Mouse (Mus musculus): ENCODE results near the gene Ifi211. TPM values are rescaled to one million over a fixed set of nuclear protein-coding genes. Genes with fewer than 3 reads are reported as not detected.
"Not testable (repeated sequence)": the region's sequence is repeated elsewhere in the genome, so short reads cannot be mapped to it uniquely, and the experiment has no call there.

The Ifi211 gene
- total RNA-seq, 1 experiment: 0.80 TPM

- H3K9ac ChIP-seq (ENCODE audit: insufficient read depth, low read depth, low read length, poor library complexity, severe bottlenecking); H3K4me1 ChIP-seq (ENCODE audit: control insufficient read depth in 2 of 2, insufficient read depth in 2 of 2, low read length in 2 of 2, poor library complexity in 1 of 2); in situ Hi-C loops (cut with MboI; ENCODE audit: low sequenced_read_pairs in 2 of 2, unreplicated experiment in 2 of 2); H3K36me3 ChIP-seq (ENCODE audit: control insufficient read depth, insufficient read depth, low read length, poor library complexity, severe bottlenecking); H3K9me3 ChIP-seq (ENCODE audit: control insufficient read depth, insufficient read depth, low read depth, low read length); DNase-seq (ENCODE audit: low read depth, low spot score); H3K27ac ChIP-seq (ENCODE audit: insufficient read depth, low read depth, low read length, poor library complexity, severe bottlenecking); H3K4me3 ChIP-seq (ENCODE audit: insufficient read depth in 1 of 2, low read depth in 1 of 2, low read length in 2 of 2, poor library complexity in 1 of 2, severe bottlenecking in 1 of 2): not testable (repeated sequence)
Observed at GRCm38 (mm10) chr1:173852853-173853252, 60.0 kb downstream of the Ifi211 start.

Other genes starting within 250 kb of the Ifi211 start
- not detected in 2 replicates for gene Ifi208, start 239.4 kb downstream of the Ifi211 start, total RNA-seq (2012; rRNA removed)
- not detected in 2 replicates for gene Ifi207, start 171.3 kb downstream of the Ifi211 start, total RNA-seq (2012; rRNA removed)
- gene Ifi204, start 146.1 kb downstream of the Ifi211 start, total RNA-seq (2012; rRNA removed): 0.58 TPM in 1 of 2 replicates, not detected in the other
- gene Mndal, start 29.4 kb upstream of the Ifi211 start, total RNA-seq (2012; rRNA removed): 0.40 TPM in 1 of 2 replicates, not detected in the other
- 0.27 TPM in 1 of 2 replicates, not detected in the other for gene Ifi203, start 29.6 kb upstream of the Ifi211 start, total RNA-seq (2012; rRNA removed)
- gene Ifi202b, start 69.7 kb upstream of the Ifi211 start, total RNA-seq (2012; rRNA removed): 0.11 and 2.2 TPM in 2 replicates
- not detected in 2 replicates for gene Ifi205, start 118.8 kb upstream of the Ifi211 start, total RNA-seq (2012; rRNA removed)
- gene Olfr433, start 127.7 kb upstream of the Ifi211 start, total RNA-seq (2012; rRNA removed): not detected in 2 replicates
- not detected in 2 replicates for gene Olfr432, start 136.2 kb upstream of the Ifi211 start, total RNA-seq (2012; rRNA removed)
- not detected in 2 replicates for gene Olfr430, start 153.6 kb upstream of the Ifi211 start, total RNA-seq (2012; rRNA removed)
- gene Olfr429, start 171.3 kb upstream of the Ifi211 start, total RNA-seq (2012; rRNA removed): not detected in 2 replicates
- not detected in 2 replicates for gene Olfr427, start 183.8 kb upstream of the Ifi211 start, total RNA-seq (2012; rRNA removed)
- gene Olfr231, start 208.1 kb upstream of the Ifi211 start, total RNA-seq (2012; rRNA removed): not detected in 2 replicates
- gene Olfr424, start 218.5 kb upstream of the Ifi211 start, total RNA-seq (2012; rRNA removed): not detected in 2 replicates
- gene Olfr420, start 242.6 kb upstream of the Ifi211 start, total RNA-seq (2012; rRNA removed): not detected in 2 replicates